Mouse (Mus musculus) kidney, adult 9 months (tissue): ENCODE measurements around the gene Tiam1.

Experiments used
- DNase-seq: peaks from one replicate; pipeline ENCODE4 v3.0.0; 2022

Tiam1 gene

GRCm38 (mm10) chr16:89827496-89828125 is 316.0 kb downstream of the Tiam1 start:
- no peak for DNase-seq

- no peak for DNase-seq
Measured at GRCm38 (mm10) chr16:89825875-89826274, 317.7 kb downstream of the Tiam1 start.

GRCm38 (mm10) chr16:89822882-89823281 is 320.7 kb downstream of the Tiam1 start:
- DNase-seq = no peak

GRCm38 (mm10) chr16:89818661-89819060 is 324.9 kb downstream of the Tiam1 start:
- DNase-seq = no peak

- DNase-seq = no peak
Measured at GRCm38 (mm10) chr16:89817861-89818630, 325.5 kb downstream of the Tiam1 start.

- no peak for DNase-seq
Measured at GRCm38 (mm10) chr16:89817301-89817700, 326.3 kb downstream of the Tiam1 start.

- DNase-seq = no peak
Measured at GRCm38 (mm10) chr16:89816506-89817172, 326.9 kb downstream of the Tiam1 start.

- DNase-seq = no peak
Measured at GRCm38 (mm10) chr16:89813536-89813935, 330.0 kb downstream of the Tiam1 start.

GRCm38 (mm10) chr16:89812891-89813290 is 330.7 kb downstream of the Tiam1 start:
- DNase-seq = no peak

GRCm38 (mm10) chr16:89810398-89810797 is 333.2 kb downstream of the Tiam1 start:
- DNase-seq = no peak

GRCm38 (mm10) chr16:89808168-89808567 is 335.4 kb downstream of the Tiam1 start:
- DNase-seq = no peak

GRCm38 (mm10) chr16:89805946-89806345 is 337.6 kb downstream of the Tiam1 start:
- no peak for DNase-seq

- no peak for DNase-seq
Measured at GRCm38 (mm10) chr16:89805210-89805609, 338.4 kb downstream of the Tiam1 start.

GRCm38 (mm10) chr16:89801493-89801892 is 342.1 kb downstream of the Tiam1 start:
- no peak for DNase-seq

GRCm38 (mm10) chr16:89799772-89800171 is 343.8 kb downstream of the Tiam1 start:
- DNase-seq = no peak

- DNase-seq = no peak
Measured at GRCm38 (mm10) chr16:89796566-89796965, 347.0 kb downstream of the Tiam1 start.

- no peak for DNase-seq
Measured at GRCm38 (mm10) chr16:89789792-89790434, 353.7 kb downstream of the Tiam1 start.

- no peak for DNase-seq
Measured at GRCm38 (mm10) chr16:89785795-89786194, 357.8 kb downstream of the Tiam1 start.

- no peak for DNase-seq
Measured at GRCm38 (mm10) chr16:89779705-89780104, 363.9 kb downstream of the Tiam1 start.

GRCm38 (mm10) chr16:89777450-89777849 is 366.1 kb downstream of the Tiam1 start:
- DNase-seq = no peak

GRCm38 (mm10) chr16:89774553-89774913 is 369.0 kb downstream of the Tiam1 start:
- no peak for DNase-seq

GRCm38 (mm10) chr16:89773657-89774552 is 369.7 kb downstream of the Tiam1 start:
- DNase-seq = peak; percentile 80
